Mouse (Mus musculus) liver, adult 2 months (tissue): ENCODE measurements around the gene Nde1. TPM values are rescaled to one million over a fixed set of nuclear protein-coding genes. Genes with fewer than 3 reads are reported as not detected.
"Not testable (repeated sequence)": the region's sequence is repeated elsewhere in the genome, so short reads cannot be mapped to it uniquely, and the experiment has no call there.

Experiments
- DNase-seq: peaks from one replicate; pipeline ENCODE4 v3.0.0-alpha.2; 2011; ENCODE audit warnings: low read depth, low spot score; ENCODE audit errors: extremely low read depth
- H3K27ac ChIP-seq: fragments of 200-500 bp; replicated peaks from 2 replicates; pipeline ENCODE4 v1.5.1; 2012; ENCODE audit warnings: low read depth, mild to moderate bottlenecking, control low read depth, inconsistent platforms, low read length; ENCODE audit not compliant: insufficient read depth
- H3K27me3 ChIP-seq: fragments of 200-500 bp; 2 replicates; pipeline ENCODE4 v1.6.1; 2012; ENCODE audit warnings: mild to moderate bottlenecking, moderate library complexity, low read length, inconsistent platforms; ENCODE audit not compliant: control insufficient read depth, insufficient read depth
- H3K36me3 ChIP-seq: fragments of 200-500 bp; 2 replicates; pipeline ENCODE4 v1.6.1; 2012; ENCODE audit warnings: low read length, inconsistent platforms; ENCODE audit not compliant: control insufficient read depth, insufficient read depth
- H3K4me1 ChIP-seq: fragments of 200-500 bp; 2 replicates; pipeline ENCODE4 v1.6.1; 2011; ENCODE audit warnings: low read length; ENCODE audit not compliant: control insufficient read depth, insufficient read depth
- H3K4me3 ChIP-seq: fragments of 200-500 bp; 2 replicates; pipeline ENCODE4 v1.5.1; 2011; ENCODE audit warnings: low read depth, mild to moderate bottlenecking, control low read depth, low read length, moderate library complexity; ENCODE audit not compliant: insufficient read depth
- H3K79me2 ChIP-seq: fragments of 200-500 bp; 2 replicates; pipeline ENCODE4 v1.6.1; 2012; ENCODE audit warnings: inconsistent platforms, mild to moderate bottlenecking, low read length, moderate library complexity; ENCODE audit not compliant: control insufficient read depth, insufficient read depth
- H3K9ac ChIP-seq: fragments of 200-500 bp; 2 replicates; pipeline ENCODE4 v1.6.1; 2012; ENCODE audit warnings: low read depth, mild to moderate bottlenecking, control low read depth, inconsistent platforms, low read length
- CTCF ChIP-seq: fragments of 200-500 bp; IDR thresholded peaks from 2 replicates; pipeline ENCODE4 v1.5.1; 2011; ENCODE audit warnings: low read depth, low read length, control low read depth
- POLR2A ChIP-seq: fragments of 200-500 bp; IDR thresholded peaks from 2 replicates; pipeline ENCODE4 v1.6.1; 2011; ENCODE audit warnings: low read length, control low read depth; ENCODE audit not compliant: insufficient read depth; ENCODE audit errors: extremely low read depth
- WGBS: fragments of 180-500 bp; shearing (Covaris S2); methylation state at CpG from one replicate; pipeline ENCODE4 v1.1.7; 2018; 5-methylcytosine and 5-hydroxymethylcytosine counted together
- polyA plus RNA-seq: library from polyadenylated mRNA; depleted of rRNA; stranded (reverse); fragments of >200 nt; gene quantifications from 2 replicates; pipeline ENCODE4 v1.2.3, GENCODE M21; 2012
- total RNA-seq: library from RNA; depleted of rRNA; stranded (reverse); fragments of >200 nt; gene quantifications from 2 replicates; pipeline ENCODE4 v1.2.3, GENCODE M21; 2014

Nde1 gene
- total and polyA plus RNA-seq, 2 experiments: 9.4 to 14.4 TPM

GRCm38 (mm10) chr16:14135014-14135413 is 28.1 kb upstream of the Nde1 start:
- Histone ChIP-seq H3K9ac (no peak overlapping the region), H3K27me3 (no peaks in the 10 kb centered on the region), H3K4me1 (peaks cover 14% of the 10 kb centered on the region), H3K4me3 (no peak overlapping the region), H3K79me2 (no peaks in the 10 kb centered on the region), H3K36me3 (peaks cover 64% of the 10 kb centered on the region), H3K27ac (no peak overlapping the region)
- WGBS: 86% methylated on average over 2 of the region's 2 CpGs
- TF ChIP-seq POLR2A (no peak), CTCF (no peak)
- DNase-seq: peak; percentile 42

- Histone ChIP-seq H3K4me3 (no peak overlapping the region), H3K9ac (no peak overlapping the region), H3K27ac (peak overlapping the region; percentile 95), H3K4me1 (peaks cover 12% of the 10 kb centered on the region), H3K36me3 (peaks cover 74% of the 10 kb centered on the region), H3K79me2 (no peaks in the 10 kb centered on the region; the same call in 1 of the 2 replicates), H3K27me3 (no peaks in the 10 kb centered on the region)
- peak; percentile 95 for DNase-seq
- no peak for TF ChIP-seq CTCF
- no peak for TF ChIP-seq POLR2A
- 20% methylated on average over 1 of the region's 1 CpGs for WGBS
Measured at GRCm38 (mm10) chr16:14137976-14138561, 25.0 kb upstream of the Nde1 start.

GRCm38 (mm10) chr16:14139106-14139505 is 24.0 kb upstream of the Nde1 start:
- H3K27me3 ChIP-seq: no peaks in the 10 kb centered on the region
- peak overlapping the region; percentile 37; the same call in 1 of the 2 replicates for H3K27ac ChIP-seq
- H3K36me3 ChIP-seq: peaks cover 68% of the 10 kb centered on the region
- TF ChIP-seq CTCF: no peak
- no peak for TF ChIP-seq POLR2A
- no peak overlapping the region for H3K4me3 ChIP-seq
- no peak overlapping the region for H3K9ac ChIP-seq
- no peaks in the 10 kb centered on the region; the same call in 1 of the 2 replicates for H3K79me2 ChIP-seq
- peaks cover 15% of the 10 kb centered on the region for H3K4me1 ChIP-seq
- DNase-seq: peak; percentile 79

GRCm38 (mm10) chr16:14143298-14143697 is 19.8 kb upstream of the Nde1 start:
- Histone ChIP-seq H3K9ac (no peak overlapping the region), H3K4me1 (peaks cover 11% of the 10 kb centered on the region), H3K27ac (no peak overlapping the region), H3K4me3 (no peak overlapping the region), H3K27me3 (no peaks in the 10 kb centered on the region), H3K36me3 (peaks cover 67% of the 10 kb centered on the region), H3K79me2 (no peaks in the 10 kb centered on the region; the same call in 1 of the 2 replicates)
- DNase-seq: peak; percentile 96
- no peak for TF ChIP-seq CTCF
- TF ChIP-seq POLR2A: no peak
- 17% methylated on average over 3 of the region's 3 CpGs for WGBS

- no peak overlapping the region for H3K27ac ChIP-seq
- no peak for DNase-seq
- H3K79me2 ChIP-seq: peaks cover 7% of the 10 kb centered on the region; the same call in 1 of the 2 replicates
- peaks cover 59% of the 10 kb centered on the region for H3K36me3 ChIP-seq
- H3K4me1 ChIP-seq: peaks cover 11% of the 10 kb centered on the region
- no peak overlapping the region for H3K4me3 ChIP-seq
- H3K9ac ChIP-seq: no peak overlapping the region
- TF ChIP-seq CTCF: no peak
- TF ChIP-seq POLR2A: no peak
- no peaks in the 10 kb centered on the region for H3K27me3 ChIP-seq
Measured at GRCm38 (mm10) chr16:14147712-14148111, 15.4 kb upstream of the Nde1 start.

- Histone ChIP-seq H3K36me3 (peaks cover 41% of the 10 kb centered on the region), H3K27me3 (no peaks in the 10 kb centered on the region), H3K9ac (no peak overlapping the region), H3K4me3 (no peak overlapping the region), H3K27ac (peak overlapping the region; percentile 38), H3K4me1 (peaks cover 31% of the 10 kb centered on the region), H3K79me2 (peaks cover 10% of the 10 kb centered on the region; the same call in 1 of the 2 replicates)
- DNase-seq: no peak
- WGBS: 76% methylated on average over 4 of the region's 4 CpGs
- TF ChIP-seq CTCF (no peak), POLR2A (no peak)
Measured at GRCm38 (mm10) chr16:14151718-14152117, 11.4 kb upstream of the Nde1 start.

GRCm38 (mm10) chr16:14155638-14156037 is 7.4 kb upstream of the Nde1 start:
- peaks cover 18% of the 10 kb centered on the region for H3K36me3 ChIP-seq
- H3K79me2 ChIP-seq: peaks cover 13% of the 10 kb centered on the region; the same call in 1 of the 2 replicates
- peak overlapping the region; percentile 78 for H3K27ac ChIP-seq
- H3K27me3 ChIP-seq, H3K4me3 ChIP-seq, H3K9ac ChIP-seq: not testable (repeated sequence)
- WGBS: 15% methylated on average over 1 of the region's 2 CpGs
- DNase-seq: peak; percentile 99
- H3K4me1 ChIP-seq: peaks cover 39% of the 10 kb centered on the region
